Mouse (Mus musculus): ENCODE results near the gene Adi1. TPM values are rescaled to one million over a fixed set of nuclear protein-coding genes. Genes with fewer than 3 reads are reported as not detected.

The Adi1 gene
- polyA plus RNA-seq, 1 experiment: 58.5 TPM

- no peak overlapping the region for H3K27ac ChIP-seq (replicated peaks; ENCODE audit: low read depth, low read length)
- H3K4me1 ChIP-seq (ENCODE audit: control insufficient read depth, insufficient read depth, insufficient read length, low read length): no peaks in the 10 kb centered on the region
- H3K4me3 ChIP-seq (ENCODE audit: insufficient read depth, low read depth, low read length): no peak overlapping the region
Observed at GRCm38 (mm10) chr12:28684674-28685073, 9.6 kb downstream of the Adi1 start.

GRCm38 (mm10) chr12:28685771-28686170 is 10.7 kb downstream of the Adi1 start:
- no peaks in the 10 kb centered on the region for H3K4me1 ChIP-seq (ENCODE audit: control insufficient read depth, insufficient read depth, insufficient read length, low read length)
- no peak overlapping the region for H3K4me3 ChIP-seq (ENCODE audit: insufficient read depth, low read depth, low read length)
- no peak overlapping the region for H3K27ac ChIP-seq (replicated peaks; ENCODE audit: low read depth, low read length)

- Histone ChIP-seq H3K4me1 (ENCODE audit: control insufficient read depth, insufficient read depth, insufficient read length, low read length) (no peaks in the 10 kb centered on the region), H3K4me3 (ENCODE audit: insufficient read depth, low read depth, low read length) (no peak overlapping the region), H3K27ac (replicated peaks; ENCODE audit: low read depth, low read length) (no peak overlapping the region)
Observed at GRCm38 (mm10) chr12:28686199-28686879, 11.3 kb downstream of the Adi1 start.

GRCm38 (mm10) chr12:28688996-28689395 is 14.0 kb downstream of the Adi1 start:
- no peak overlapping the region for H3K4me3 ChIP-seq (ENCODE audit: insufficient read depth, low read depth, low read length)
- H3K4me1 ChIP-seq (ENCODE audit: control insufficient read depth, insufficient read depth, insufficient read length, low read length): no peaks in the 10 kb centered on the region
- H3K27ac ChIP-seq (replicated peaks; ENCODE audit: low read depth, low read length): no peak overlapping the region

- no peaks in the 10 kb centered on the region for H3K4me1 ChIP-seq (ENCODE audit: control insufficient read depth, insufficient read depth, insufficient read length, low read length)
- H3K4me3 ChIP-seq (ENCODE audit: insufficient read depth, low read depth, low read length): no peak overlapping the region
- no peak overlapping the region for H3K27ac ChIP-seq (replicated peaks; ENCODE audit: low read depth, low read length)
Observed at GRCm38 (mm10) chr12:28690730-28691129, 15.7 kb downstream of the Adi1 start.

- no peaks in the 10 kb centered on the region for H3K4me1 ChIP-seq (ENCODE audit: control insufficient read depth, insufficient read depth, insufficient read length, low read length)
- H3K4me3 ChIP-seq (ENCODE audit: insufficient read depth, low read depth, low read length): no peak overlapping the region
- no peak overlapping the region for H3K27ac ChIP-seq (replicated peaks; ENCODE audit: low read depth, low read length)
Observed at GRCm38 (mm10) chr12:28693738-28694137, 18.7 kb downstream of the Adi1 start.

- Histone ChIP-seq H3K4me1 (ENCODE audit: control insufficient read depth, insufficient read depth, insufficient read length, low read length) (no peaks in the 10 kb centered on the region), H3K4me3 (ENCODE audit: insufficient read depth, low read depth, low read length) (no peak overlapping the region)
Observed at GRCm38 (mm10) chr12:28694231-28694630, 19.2 kb downstream of the Adi1 start.

GRCm38 (mm10) chr12:28694776-28695175 is 19.7 kb downstream of the Adi1 start:
- no peak overlapping the region for H3K27ac ChIP-seq (replicated peaks; ENCODE audit: low read depth, low read length)
- H3K4me3 ChIP-seq (ENCODE audit: insufficient read depth, low read depth, low read length): no peak overlapping the region
- H3K4me1 ChIP-seq (ENCODE audit: control insufficient read depth, insufficient read depth, insufficient read length, low read length): no peaks in the 10 kb centered on the region

More at GRCm38 (mm10) chr12:28694231-28694630, 19.2 kb downstream of the Adi1 start:
- H3K27ac ChIP-seq (replicated peaks; ENCODE audit: low read depth, low read length): no peak overlapping the region

- H3K27ac ChIP-seq (replicated peaks; ENCODE audit: low read depth, low read length): no peak overlapping the region
- H3K4me3 ChIP-seq (ENCODE audit: insufficient read depth, low read depth, low read length): no peak overlapping the region
- H3K4me1 ChIP-seq (ENCODE audit: control insufficient read depth, insufficient read depth, insufficient read length, low read length): no peaks in the 10 kb centered on the region
Observed at GRCm38 (mm10) chr12:28697821-28698595, 23.0 kb downstream of the Adi1 start.

- H3K4me1 ChIP-seq (ENCODE audit: control insufficient read depth, insufficient read depth, insufficient read length, low read length): no peaks in the 10 kb centered on the region
- no peak overlapping the region for H3K4me3 ChIP-seq (ENCODE audit: insufficient read depth, low read depth, low read length)
- H3K27ac ChIP-seq (replicated peaks; ENCODE audit: low read depth, low read length): no peak overlapping the region
Observed at GRCm38 (mm10) chr12:28699086-28699485, 24.1 kb downstream of the Adi1 start.

GRCm38 (mm10) chr12:28699656-28700055 is 24.6 kb downstream of the Adi1 start:
- Histone ChIP-seq H3K4me3 (ENCODE audit: insufficient read depth, low read depth, low read length) (no peak overlapping the region), H3K27ac (replicated peaks; ENCODE audit: low read depth, low read length) (no peak overlapping the region), H3K4me1 (ENCODE audit: control insufficient read depth, insufficient read depth, insufficient read length, low read length) (no peaks in the 10 kb centered on the region; the same call in 1 of the 2 replicates)

GRCm38 (mm10) chr12:28700101-28700511 is 25.1 kb downstream of the Adi1 start:
- Histone ChIP-seq H3K4me3 (ENCODE audit: insufficient read depth, low read depth, low read length) (no peak overlapping the region), H3K4me1 (ENCODE audit: control insufficient read depth, insufficient read depth, insufficient read length, low read length) (peaks cover 2% of the 10 kb centered on the region; the same call in 1 of the 2 replicates), H3K27ac (replicated peaks; ENCODE audit: low read depth, low read length) (no peak overlapping the region)

- Histone ChIP-seq H3K4me3 (ENCODE audit: insufficient read depth, low read depth, low read length) (no peak overlapping the region), H3K4me1 (ENCODE audit: control insufficient read depth, insufficient read depth, insufficient read length, low read length) (peaks cover 2% of the 10 kb centered on the region; the same call in 1 of the 2 replicates), H3K27ac (replicated peaks; ENCODE audit: low read depth, low read length) (no peak overlapping the region)
Observed at GRCm38 (mm10) chr12:28700561-28701025, 25.6 kb downstream of the Adi1 start.

- no peak overlapping the region for H3K4me3 ChIP-seq (ENCODE audit: insufficient read depth, low read depth, low read length)
- H3K4me1 ChIP-seq (ENCODE audit: control insufficient read depth, insufficient read depth, insufficient read length, low read length): peaks cover 2% of the 10 kb centered on the region; the same call in 1 of the 2 replicates
- no peak overlapping the region for H3K27ac ChIP-seq (replicated peaks; ENCODE audit: low read depth, low read length)
Observed at GRCm38 (mm10) chr12:28701302-28701701, 26.3 kb downstream of the Adi1 start.

- peaks cover 2% of the 10 kb centered on the region; the same call in 1 of the 2 replicates for H3K4me1 ChIP-seq (ENCODE audit: control insufficient read depth, insufficient read depth, insufficient read length, low read length)
- no peak overlapping the region for H3K27ac ChIP-seq (replicated peaks; ENCODE audit: low read depth, low read length)
Observed at GRCm38 (mm10) chr12:28704381-28704780, 29.4 kb downstream of the Adi1 start.

More at GRCm38 (mm10) chr12:28704381-28704780, 29.4 kb downstream of the Adi1 start:
- no peak overlapping the region for H3K4me3 ChIP-seq (ENCODE audit: insufficient read depth, low read depth, low read length)
